Mouse (Mus musculus) gastrocnemius, postnatal 14 days (tissue): ENCODE measurements around the gene Gnaq. TPM values are rescaled to one million over a fixed set of nuclear protein-coding genes. Genes with fewer than 3 reads are reported as not detected.

Experiments used
- DNase-seq: peaks from one replicate; pipeline ENCODE4 v3.0.0; 2021; ENCODE audit warnings: mixed read lengths
- intact Hi-C: fragments of 180-260 bp; cut with DNase I; formaldehyde crosslinking; loops from one replicate; pipeline ENCODE4 v1.15.1; 2025; ENCODE audit warnings: low total_unique reads
- total RNA-seq, 2 experiments: library from RNA; stranded (reverse); gene quantifications; 2 replicates each; pipeline ENCODE4 v1.2.3; 2021

Gnaq gene
- total RNA-seq, 2 experiments from 2014 or later = 15.8 to 20.3 TPM

DNA sequence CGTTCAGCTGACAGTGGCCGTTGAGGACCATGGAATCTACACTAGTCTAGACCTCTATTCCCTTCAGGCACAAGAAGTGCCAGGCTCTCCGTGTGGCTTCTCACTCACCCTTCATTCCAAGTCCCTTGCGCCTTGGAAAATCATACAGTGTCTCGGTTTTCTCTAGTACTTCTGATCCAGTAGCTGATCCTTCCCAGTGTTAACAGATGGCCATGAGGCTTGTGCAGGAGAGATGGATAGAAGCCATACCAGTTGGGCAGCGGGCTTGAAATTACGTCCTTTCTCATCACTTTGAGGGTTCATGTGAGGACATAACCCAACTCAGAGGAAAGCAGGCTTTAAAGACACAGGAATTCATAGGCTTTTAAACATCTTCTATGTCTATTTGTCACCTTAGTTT lies 155.3 kb downstream of the Gnaq start:
- DNase-seq = no peak
- intact Hi-C loops = no loop called here

GRCm38 (mm10) chr19:16291088-16291487 lies 158.5 kb downstream of the Gnaq start:
- intact Hi-C loops = no loop called here
- DNase-seq = no peak

GRCm38 (mm10) chr19:16292056-16292608 lies 159.5 kb downstream of the Gnaq start:
- no peak for DNase-seq
- intact Hi-C loops = no loop called here

DNA sequence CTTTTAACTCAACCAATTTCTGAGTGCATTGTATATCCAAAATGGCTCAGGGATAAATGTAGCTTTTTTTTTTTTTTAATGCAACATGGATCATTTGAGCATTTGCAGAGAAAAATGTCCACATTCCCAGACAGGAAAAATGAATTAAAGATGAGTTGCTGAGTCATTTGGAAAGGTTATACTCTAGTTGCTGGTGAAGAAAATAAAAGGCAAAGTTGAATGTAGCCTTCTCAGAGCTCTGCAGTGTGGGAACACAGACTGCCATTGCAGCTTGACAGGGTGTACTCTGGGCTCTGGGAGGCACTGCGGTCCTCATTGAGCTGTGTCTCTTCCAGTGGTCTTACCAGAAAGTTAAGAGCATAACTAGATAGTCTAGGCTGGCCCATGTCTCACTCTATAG lies 160.3 kb downstream of the Gnaq start:
- no peak for DNase-seq
- intact Hi-C loops = no loop called here

DNA sequence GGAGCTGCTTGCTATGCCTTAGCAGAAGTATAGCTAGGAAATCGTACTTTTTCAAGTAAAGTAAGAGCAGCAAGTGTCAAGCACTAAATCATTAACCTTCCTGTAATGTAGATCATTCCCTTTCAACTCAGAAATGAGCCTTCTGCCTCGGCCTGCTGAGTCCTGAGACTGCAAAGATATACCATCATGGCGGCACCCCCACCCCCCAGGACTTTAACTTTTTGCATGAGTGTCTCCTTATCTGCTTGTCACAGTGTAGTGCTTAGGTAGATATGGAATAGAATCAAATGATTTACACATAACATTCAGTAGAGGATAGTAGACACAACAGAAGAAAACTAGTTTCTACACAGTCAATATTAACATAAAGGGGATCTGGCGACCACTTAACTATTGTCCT lies 167.8 kb downstream of the Gnaq start:
- intact Hi-C loops = no loop called here
- no peak for DNase-seq

- intact Hi-C loops = no loop called here
- DNase-seq = no peak
Observed at GRCm38 (mm10) chr19:16301336-16301735, 168.7 kb downstream of the Gnaq start.

DNA sequence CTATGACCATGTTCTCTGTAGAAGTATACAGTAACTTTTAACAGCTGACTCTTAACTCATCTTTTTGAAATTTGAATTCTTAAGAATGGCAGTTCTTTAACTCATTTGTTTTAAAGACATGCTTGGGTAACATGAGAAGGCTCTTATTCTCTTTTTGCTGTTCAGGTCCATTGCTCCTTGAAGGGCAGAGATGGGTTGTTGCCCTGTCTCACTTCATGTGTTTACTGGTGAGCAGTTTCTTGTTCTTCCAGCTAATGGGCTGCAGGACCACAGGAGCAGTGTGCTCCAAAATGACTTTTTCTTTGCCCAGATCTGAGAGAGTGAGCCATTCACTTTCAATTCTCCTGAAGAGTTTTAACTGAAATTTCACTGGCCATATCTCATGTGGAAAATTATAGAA lies 176.4 kb downstream of the Gnaq start:
- no peak for DNase-seq
- intact Hi-C loops = no loop called here

DNA sequence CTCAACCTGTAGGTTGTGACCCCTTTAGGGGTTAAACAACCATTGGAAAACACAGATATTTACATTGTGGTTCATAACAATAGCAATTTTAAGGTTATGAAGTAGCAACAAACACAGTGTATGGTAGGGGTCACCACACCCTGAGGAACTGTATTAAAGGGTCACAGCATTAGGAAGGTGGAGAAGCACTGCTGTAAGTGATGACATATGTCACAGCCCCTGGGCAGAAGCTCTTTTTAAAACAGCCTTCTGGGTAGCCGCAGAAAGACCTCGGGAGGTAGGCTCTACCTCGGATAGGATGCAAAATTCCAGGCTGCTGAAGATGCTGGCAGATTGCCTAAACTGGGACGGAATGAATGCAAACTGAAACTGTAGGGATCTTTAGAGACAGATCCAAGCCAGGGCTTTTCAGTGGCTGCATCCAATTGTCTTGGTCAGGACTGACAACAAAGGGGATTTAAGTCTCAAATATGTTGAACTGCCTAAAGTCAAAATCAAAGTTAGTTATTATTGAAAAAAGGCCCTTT lies 181.7 kb downstream of the Gnaq start:
- DNase-seq = no peak
- intact Hi-C loops = no loop called here

DNA sequence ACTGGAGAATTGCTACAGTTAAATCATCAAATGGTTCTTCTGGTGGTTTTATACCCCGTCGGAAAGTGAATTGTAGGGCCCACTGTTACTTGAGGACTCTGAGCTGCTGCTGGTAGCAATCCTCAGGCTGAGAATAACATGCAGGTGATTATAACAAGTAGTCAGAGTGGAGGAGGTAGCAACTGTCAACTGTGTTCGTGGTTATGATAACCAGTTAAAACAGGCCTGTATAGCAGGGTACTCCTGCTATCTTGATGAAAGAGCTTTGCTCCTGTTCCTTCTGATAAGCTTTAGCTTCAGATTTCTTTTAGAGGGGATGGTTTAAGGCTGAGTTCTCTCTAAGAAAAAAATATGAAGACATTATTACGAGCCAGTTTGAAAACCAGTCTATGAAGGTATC lies 182.9 kb downstream of the Gnaq start:
- intact Hi-C loops = no loop called here
- DNase-seq = no peak

DNA sequence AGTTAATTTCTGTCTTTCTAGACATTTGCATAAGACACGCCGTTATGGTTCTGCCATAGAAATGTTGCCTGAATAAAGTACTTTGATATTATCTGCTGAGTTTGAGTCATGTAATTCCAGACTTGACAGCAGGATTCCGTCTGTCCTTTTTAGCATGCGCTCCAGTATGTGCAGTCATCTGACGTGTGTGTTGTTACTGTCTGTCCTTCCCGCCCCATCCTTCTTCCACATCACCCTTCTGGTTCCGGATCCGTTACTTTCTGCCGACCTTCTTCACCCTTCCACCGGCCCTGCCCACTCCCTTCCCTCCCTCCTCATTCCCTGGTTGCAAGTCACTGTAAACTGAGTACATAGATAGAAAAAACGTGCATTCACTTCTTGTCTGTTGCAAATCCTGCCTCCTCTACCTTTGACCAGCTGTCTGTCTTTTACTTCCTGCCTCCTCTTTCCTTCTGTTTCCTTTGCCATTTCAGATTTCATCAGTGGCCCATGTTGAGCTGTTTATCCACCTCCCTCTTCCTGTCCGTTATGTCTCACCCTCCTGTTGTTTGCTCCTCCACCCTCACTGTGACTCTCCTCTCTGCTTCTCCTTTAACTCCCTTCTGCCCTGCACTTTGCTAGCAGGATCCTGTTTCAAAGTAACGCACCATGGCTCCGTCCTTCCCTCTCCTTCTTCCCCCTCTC lies 185.6 kb downstream of the Gnaq start:
- DNase-seq = no peak
- intact Hi-C loops = no loop called here

DNA sequence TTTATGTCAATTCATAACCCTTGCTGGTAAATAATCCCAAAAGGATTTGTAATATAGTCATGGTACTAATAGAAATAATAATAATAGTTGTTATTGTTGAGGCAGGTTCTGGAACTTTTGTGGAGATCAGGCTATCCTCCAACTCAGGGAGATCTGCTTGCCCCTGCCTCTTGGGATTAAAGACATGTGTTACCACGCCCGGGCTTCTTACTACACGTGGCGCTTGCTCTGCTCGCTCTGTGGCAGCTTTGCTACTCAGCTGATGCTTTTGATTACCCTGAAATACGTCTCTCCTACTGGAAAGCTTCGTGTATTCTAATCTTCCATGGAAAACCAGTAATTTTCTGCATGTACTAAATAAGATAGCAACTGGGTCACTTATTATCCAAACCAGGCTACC lies 187.4 kb downstream of the Gnaq start:
- intact Hi-C loops = loop anchor here (10.0 kb wide), 1 partner anchor 255 kb away; no protein-coding TSS in a partner anchor
- no peak for DNase-seq

DNA sequence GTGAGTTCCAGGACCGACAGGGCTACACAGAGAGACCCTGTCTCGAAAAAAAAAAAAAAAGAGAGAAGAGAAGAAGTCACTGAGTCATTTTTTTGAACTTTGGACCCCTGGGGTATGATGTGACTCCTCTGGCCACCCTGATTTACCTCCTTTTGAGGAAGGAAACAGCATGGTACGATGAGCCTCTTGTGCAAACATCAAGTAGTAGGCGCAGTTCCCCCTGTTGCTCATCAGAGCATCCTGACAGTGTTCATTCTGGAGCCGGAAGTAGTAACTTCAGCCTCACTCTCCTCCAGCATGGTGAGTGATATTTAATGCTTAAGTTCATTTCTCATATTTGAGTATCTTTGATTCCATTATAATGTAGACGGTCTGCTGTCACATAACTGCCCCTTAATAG lies 190.4 kb downstream of the Gnaq start:
- no peak for DNase-seq
- intact Hi-C loops = loop anchor here (10.0 kb wide), 1 partner anchor 258 kb away; no protein-coding TSS in a partner anchor

- intact Hi-C loops = loop anchor here (10.0 kb wide), 1 partner anchor 259 kb away; no protein-coding TSS in a partner anchor
- no peak for DNase-seq
Observed at GRCm38 (mm10) chr19:16324239-16324638, 191.6 kb downstream of the Gnaq start.

DNA sequence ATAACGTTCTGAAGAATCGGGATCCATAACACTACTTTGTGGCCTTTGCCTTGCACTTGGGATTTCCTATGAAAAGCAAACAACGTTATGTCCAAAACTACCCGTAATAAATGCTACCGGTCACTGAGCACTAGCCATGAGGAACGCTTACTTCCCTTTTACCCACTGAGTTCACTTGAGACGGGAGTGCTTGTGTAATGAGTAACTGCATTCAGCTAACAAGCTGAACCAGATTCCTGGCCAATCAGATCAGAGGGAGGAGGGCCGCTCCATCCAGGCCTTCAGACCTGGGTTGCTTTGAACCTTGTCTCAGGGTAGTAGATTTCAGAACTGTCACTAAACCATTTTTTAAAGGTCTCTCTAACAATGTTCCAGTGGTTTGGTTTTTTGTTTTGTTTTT lies 193.3 kb downstream of the Gnaq start:
- intact Hi-C loops = loop anchor here (10.0 kb wide), 1 partner anchor 261 kb away; no protein-coding TSS in a partner anchor
- DNase-seq = no peak

DNA sequence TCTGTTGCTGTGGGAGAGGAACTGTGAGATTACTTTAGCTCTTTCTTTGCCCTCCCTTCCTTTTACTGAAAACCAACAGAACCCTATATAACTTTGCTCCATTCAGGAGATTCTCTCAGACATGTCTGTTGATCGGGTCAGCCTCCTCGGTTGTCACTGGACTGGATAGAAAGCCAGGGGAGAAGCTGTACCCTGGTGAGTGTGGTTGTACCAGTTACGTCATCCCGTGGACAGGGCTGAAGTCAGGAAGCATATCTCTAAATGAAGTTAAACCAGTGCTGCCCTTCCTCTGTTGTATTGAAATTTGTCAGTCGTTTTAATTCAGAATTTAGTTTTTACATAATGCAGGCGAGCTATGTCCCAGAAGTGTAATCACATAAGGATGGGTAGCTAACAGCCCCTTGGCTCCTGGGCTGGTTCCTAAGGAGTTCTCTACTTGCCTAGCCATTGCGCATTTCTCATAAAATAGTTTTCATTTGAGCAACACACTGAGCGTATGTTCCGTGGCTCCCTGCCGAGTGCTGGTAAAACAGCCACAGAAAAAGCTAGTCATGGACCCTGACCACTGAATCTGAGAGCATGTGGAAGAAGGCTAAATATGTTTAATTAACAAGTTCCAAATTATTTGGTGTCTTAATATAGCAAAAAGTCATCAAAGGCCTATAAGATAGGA lies 194.9 kb downstream of the Gnaq start:
- DNase-seq = no peak
- intact Hi-C loops = loop anchor here (10.0 kb wide), 1 partner anchor 263 kb away; no protein-coding TSS in a partner anchor

DNA sequence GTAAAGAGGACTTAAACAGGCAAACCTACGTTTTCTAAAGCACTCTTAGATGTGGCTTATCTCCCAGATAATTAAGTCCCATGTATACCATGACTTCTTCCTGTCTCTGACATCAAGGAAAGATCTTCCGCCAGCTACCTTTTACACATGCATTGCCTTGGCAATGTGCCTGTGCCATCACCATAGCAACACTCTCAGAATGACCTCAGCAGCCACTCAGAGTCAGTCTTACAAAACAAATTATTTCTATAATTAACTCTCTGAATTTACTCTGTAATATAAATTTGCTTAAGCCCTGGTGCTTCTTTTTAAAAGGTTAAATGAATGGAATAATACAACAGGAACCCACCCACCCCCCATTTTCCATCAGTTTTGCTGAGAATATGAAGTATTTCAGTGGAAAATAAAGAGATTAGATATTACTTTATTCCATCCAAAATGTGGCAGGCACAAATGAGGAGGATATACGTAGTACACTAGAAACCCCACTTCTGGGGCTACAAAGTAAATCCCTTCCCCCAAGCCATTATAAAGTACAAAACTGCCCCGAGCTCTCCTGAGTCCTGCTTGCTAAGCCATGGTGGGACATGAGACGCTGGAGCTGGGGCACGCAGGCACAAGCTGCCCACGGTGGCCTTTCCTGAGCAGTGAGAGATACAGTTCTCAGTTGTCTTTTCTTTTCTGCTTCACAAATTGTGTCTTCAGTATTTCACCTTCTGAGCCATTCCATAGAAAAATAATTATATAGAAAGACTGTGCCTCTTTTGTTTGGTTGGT lies 195.6 kb downstream of the Gnaq start:
- intact Hi-C loops = loop anchor here (10.0 kb wide), 1 partner anchor 263 kb away; no protein-coding TSS in a partner anchor
- DNase-seq = no peak

DNA sequence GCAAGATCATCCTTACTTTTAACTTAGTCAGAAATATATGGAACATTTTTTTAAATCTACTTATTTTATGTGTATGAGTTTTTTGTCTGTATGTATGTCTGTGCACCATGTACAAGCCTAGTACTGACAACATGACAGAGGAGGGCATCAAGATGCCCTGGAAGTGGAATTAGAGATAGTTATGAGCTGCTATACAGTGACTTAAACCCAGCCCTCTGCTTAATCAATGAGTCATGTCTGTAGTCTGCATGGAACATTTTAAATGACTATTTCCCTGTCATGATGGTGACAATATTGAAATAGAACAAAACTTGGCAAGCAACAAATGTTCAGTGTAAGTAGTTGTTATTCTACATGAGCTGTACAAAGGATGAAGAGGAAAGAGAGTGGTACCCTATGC lies 196.4 kb downstream of the Gnaq start:
- no peak for DNase-seq
- intact Hi-C loops = loop anchor here (10.0 kb wide), 1 partner anchor 264 kb away; no protein-coding TSS in a partner anchor

GRCm38 (mm10) chr19:16329648-16330047 lies 197.0 kb downstream of the Gnaq start:
- no peak for DNase-seq
- intact Hi-C loops = loop anchor here (10.0 kb wide), 1 partner anchor 265 kb away; no protein-coding TSS in a partner anchor

- DNase-seq = no peak
- intact Hi-C loops = no loop called here
Observed at GRCm38 (mm10) chr19:16330161-16330560, 197.5 kb downstream of the Gnaq start.

DNA sequence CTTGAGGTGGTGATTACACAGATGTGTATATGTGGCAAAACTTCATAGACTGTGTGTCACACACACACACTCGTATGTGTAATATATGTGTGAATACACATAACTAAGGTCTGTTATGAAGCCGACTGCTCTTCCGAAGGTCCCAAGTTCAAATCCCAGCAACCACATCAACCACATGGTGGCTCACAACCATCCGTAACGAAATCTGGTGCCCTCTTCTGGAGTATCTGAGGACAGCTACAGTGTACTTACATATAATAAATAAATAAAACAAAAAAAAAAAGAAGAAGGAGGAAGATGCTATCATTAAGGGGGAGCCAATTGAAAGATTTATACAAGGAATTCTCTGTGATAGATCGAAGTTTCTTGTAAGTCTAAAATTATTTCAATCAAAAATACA lies 198.4 kb downstream of the Gnaq start:
- no peak for DNase-seq
- intact Hi-C loops = no loop called here
